Comparison of ENCODE assay signal across 8 mouse cellular contexts in the genomic region with DNA sequence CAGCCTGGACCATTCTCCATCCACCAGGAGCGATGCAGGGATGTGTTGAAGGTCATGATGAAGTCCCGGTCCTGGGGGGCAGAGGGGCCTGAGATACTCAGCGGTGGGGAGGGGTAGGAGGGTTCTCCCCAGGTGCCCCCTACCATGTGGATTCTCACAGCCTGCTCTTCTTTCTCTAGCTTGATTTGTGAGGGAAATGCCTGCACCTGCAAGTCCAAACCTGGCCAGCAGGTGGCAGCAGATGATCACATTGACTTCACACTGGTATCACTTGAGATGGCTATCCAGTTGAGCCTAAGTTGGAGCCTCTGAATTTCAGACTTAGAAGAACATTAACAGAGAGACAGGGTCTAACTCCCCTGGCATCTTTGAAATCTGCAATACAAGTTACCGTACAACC. TPM values are rescaled to one million over a fixed set of nuclear protein-coding genes. Genes with fewer than 3 reads are reported as not detected.
DNase-seq lines count a peak whose midpoint lies in the region; ATAC-seq lines count a peak whose summit lies in the region.

No protein-coding gene starts in this region.

- WGBS in embryonic facial prominence, embryonic 10.5 days, result 47% methylated on average over 4 of the region's 4 CpGs
- WGBS in liver, embryonic 13.5 days (ENCODE audit: insufficient replicate concordance), result 28% methylated on average over 4 of the region's 4 CpGs
- 47% methylated on average over 4 of the region's 4 CpGs for WGBS in neural tube, embryonic 12.5 days

- H3K4me3 ChIP-seq in embryonic facial prominence, embryonic 10.5 days, result no peak overlapping the region
- H3K4me3 ChIP-seq in liver, embryonic 13.5 days (replicated peaks), result no peak overlapping the region
- no peak overlapping the region for H3K4me3 ChIP-seq in neural tube, embryonic 12.5 days

- peak; percentile 88 for DNase-seq in 3T3-L1 (ENCODE audit: low read depth, low spot score)
- peak; percentile 90 for DNase-seq in adrenal gland, postnatal 14 days
- peak; percentile 87 for DNase-seq in embryonic facial prominence, embryonic 10.5 days (ENCODE audit: low spot score)
- peak; percentile 92 for DNase-seq in kidney, postnatal 10 days
- DNase-seq in liver, embryonic 13.5 days, result peak; percentile 66
- peak; percentile 58 for DNase-seq in telencephalon, adult 2 months (ENCODE audit: low read depth, low spot score)

- ATAC-seq in granulocyte monocyte progenitor cell, adult 5-6 weeks (replicated peaks; ENCODE audit: poor library complexity, severe bottlenecking), result peak; percentile 71
- ATAC-seq in liver, embryonic 13.5 days (ENCODE audit: low read depth), result no peak; the same call in 1 of the 2 replicates
- ATAC-seq in neural tube, embryonic 12.5 days (ENCODE audit: low FRiP score, low read depth), result peak; percentile 39

- no peak overlapping the region for H3K4me2 ChIP-seq in liver, embryonic 13.5 days
- H3K4me2 ChIP-seq in neural tube, embryonic 12.5 days (replicated peaks), result no peak overlapping the region

- H3K27ac ChIP-seq in embryonic facial prominence, embryonic 10.5 days (replicated peaks), result no peak overlapping the region
- no peak overlapping the region for H3K27ac ChIP-seq in liver, embryonic 13.5 days
- H3K27ac ChIP-seq in neural tube, embryonic 12.5 days, result no peak overlapping the region

- peaks cover 83% of the 10 kb centered on the region for H3K36me3 ChIP-seq in embryonic facial prominence, embryonic 10.5 days (replicated peaks)
- no peaks in the 10 kb centered on the region for H3K36me3 ChIP-seq in liver, embryonic 13.5 days
- H3K36me3 ChIP-seq in neural tube, embryonic 12.5 days, result peaks cover 49% of the 10 kb centered on the region

- H3K27me3 ChIP-seq in embryonic facial prominence, embryonic 10.5 days (replicated peaks; ENCODE audit: low read depth, poor library complexity, severe bottlenecking), result no peaks in the 10 kb centered on the region
- H3K27me3 ChIP-seq in liver, embryonic 13.5 days, result no peaks in the 10 kb centered on the region
- no peaks in the 10 kb centered on the region; the same call in 1 of the 2 replicates for H3K27me3 ChIP-seq in neural tube, embryonic 12.5 days (replicated peaks)

- peaks cover 2% of the 10 kb centered on the region; the same call in 1 of the 2 replicates for H3K9me3 ChIP-seq in embryonic facial prominence, embryonic 10.5 days
- peaks cover 5% of the 10 kb centered on the region; the same call in 1 of the 2 replicates for H3K9me3 ChIP-seq in liver, embryonic 13.5 days (replicated peaks)
- H3K9me3 ChIP-seq in neural tube, embryonic 12.5 days, result no peaks in the 10 kb centered on the region

- H3K4me1 ChIP-seq in embryonic facial prominence, embryonic 10.5 days, result peaks cover 8% of the 10 kb centered on the region
- H3K4me1 ChIP-seq in liver, embryonic 13.5 days (replicated peaks), result peaks cover 5% of the 10 kb centered on the region
- H3K4me1 ChIP-seq in neural tube, embryonic 12.5 days, result peaks cover 7% of the 10 kb centered on the region; the same call in 1 of the 2 replicates

- H3K9ac ChIP-seq in liver, embryonic 13.5 days, result no peak overlapping the region
- H3K9ac ChIP-seq in neural tube, embryonic 12.5 days, result no peak overlapping the region

RNA-seq across cellular contexts. Expression of gene Nkain1, which starts 40.0 kb away (rescaled TPM):
- total RNA-seq in adrenal gland, postnatal 14 days (2021), result 6.6 and 7.4 TPM in 2 replicates
- polyA plus RNA-seq in embryonic facial prominence, embryonic 10.5 days (2016; fragmentation: Nextera tagmentation; extraction: Ambion mirVana), result 4.5 and 6.2 TPM in 2 replicates
- total RNA-seq in granulocyte monocyte progenitor cell, adult 5-6 weeks (2014; fragmentation: Nextera tagmentation), result not detected in 2 replicates
- total RNA-seq in granulocyte monocyte progenitor cell, adult 5-6 weeks (2017), result not detected in 2 replicates
- not detected in 2 replicates for polyA plus RNA-seq in liver, embryonic 13.5 days (2015; fragmentation: Nextera tagmentation; extraction: Ambion mirVana)
- polyA plus RNA-seq in neural tube, embryonic 12.5 days (2016; fragmentation: Nextera tagmentation; extraction: Ambion mirVana), result 12.8 and 20.1 TPM in 2 replicates
